Mouse (Mus musculus): ENCODE measurements at regions not wholly inside any gene's neighbourhood (a gene's known extent, or its start where the extent isn't known, plus 50 kb on each side); places are given as distances from the start of the nearest gene placed in this dataset.
"Not testable (repeated sequence)": the region's sequence is repeated elsewhere in the genome, so short reads cannot be mapped to it uniquely, and the experiment has no call there.

DNA sequence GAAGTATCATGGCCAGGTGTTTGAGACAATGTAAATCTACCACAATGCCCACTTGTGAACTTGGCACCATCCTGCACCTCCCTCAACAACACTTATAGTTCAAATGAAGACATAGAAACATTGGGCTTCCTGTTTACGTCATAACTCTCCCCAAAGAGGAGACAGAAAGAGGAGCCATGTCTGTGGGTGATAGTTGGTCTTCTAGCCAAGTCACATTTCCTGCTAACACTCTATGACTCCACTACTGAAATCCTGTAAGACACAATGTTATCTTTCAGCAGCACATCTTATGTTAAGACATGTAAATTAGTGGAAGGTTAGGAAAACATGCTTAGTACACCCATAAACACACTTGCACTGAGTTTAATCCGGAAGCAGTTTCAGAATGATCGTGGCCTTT, 451.4 kb downstream of the Dad1 start:
- peak; percentile 74 for DNase-seq (ENCODE audit: low spot score)

DNA sequence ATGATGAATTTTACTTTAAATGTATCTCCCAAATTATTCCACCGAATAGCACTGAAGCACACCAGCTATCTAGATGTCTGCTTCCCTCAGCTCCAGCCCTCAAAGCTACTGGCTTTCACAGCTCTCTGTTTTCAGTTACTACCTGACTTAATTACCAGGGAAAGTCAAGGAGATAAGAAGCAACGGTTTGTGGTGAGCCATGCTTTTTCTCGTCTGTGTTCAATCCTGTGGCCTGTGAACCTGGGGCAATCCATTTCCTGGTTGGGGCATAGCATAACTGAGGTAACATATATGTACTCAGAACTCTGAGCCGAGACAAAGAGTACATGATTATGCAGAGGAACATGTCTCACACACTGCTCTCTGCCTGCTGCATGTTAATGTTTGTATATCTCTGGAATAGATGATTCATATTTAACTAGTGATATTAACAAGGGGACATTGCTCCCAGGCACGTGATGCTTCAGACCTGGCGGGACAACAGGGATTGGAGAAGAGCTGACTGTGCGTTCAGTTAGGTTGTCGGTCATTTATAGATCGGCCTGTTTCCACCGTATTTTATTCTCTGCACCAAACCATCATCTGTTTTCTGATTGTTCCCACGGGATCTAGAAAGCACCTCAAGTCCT, 453.3 kb downstream of the Dad1 start:
- peak; percentile 63 for DNase-seq (ENCODE audit: low spot score)

DNA sequence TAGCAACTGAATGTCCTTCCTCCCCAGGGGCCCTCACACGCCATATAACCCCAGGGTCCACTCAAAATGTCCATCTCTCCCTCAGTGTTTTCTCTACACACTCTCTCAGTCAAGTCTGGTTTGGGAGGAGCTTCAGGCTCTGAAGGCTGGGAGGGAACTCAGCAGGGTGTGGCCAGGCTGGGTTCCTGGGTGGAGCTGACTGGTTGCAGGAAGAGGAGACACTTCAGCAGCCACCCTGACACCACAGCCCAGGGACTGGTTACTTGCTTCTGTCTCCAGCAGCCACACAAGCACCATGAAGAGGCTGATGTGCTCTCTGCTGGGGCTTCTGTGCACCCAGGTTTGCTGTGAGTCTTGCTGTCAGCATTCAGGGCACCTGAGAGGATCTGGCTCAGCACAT, 458.7 kb downstream of the Dad1 start:
- peak; percentile 75 for DNase-seq (ENCODE audit: low spot score)

DNA sequence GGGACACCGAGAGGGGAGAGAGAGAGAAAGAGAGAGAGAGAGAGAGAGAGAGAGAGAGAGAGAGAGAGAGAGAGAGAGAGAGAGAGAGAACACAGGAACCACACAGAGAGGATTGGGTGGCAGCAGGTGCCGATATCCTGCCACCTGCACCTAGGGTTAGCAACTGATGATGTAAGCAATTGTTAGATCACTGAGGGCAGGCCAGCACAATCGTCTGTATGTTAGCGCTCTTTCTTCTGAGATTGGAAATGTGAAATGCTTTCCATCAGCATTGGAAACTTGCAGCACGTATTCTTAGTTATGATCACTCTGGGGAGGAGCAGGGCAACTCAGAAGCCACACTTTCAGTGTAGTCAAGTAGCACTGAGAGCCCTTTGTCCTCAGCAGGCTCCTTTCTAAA, 459.4 kb downstream of the Dad1 start:
- DNase-seq (ENCODE audit: low spot score) = peak; percentile 83

DNA sequence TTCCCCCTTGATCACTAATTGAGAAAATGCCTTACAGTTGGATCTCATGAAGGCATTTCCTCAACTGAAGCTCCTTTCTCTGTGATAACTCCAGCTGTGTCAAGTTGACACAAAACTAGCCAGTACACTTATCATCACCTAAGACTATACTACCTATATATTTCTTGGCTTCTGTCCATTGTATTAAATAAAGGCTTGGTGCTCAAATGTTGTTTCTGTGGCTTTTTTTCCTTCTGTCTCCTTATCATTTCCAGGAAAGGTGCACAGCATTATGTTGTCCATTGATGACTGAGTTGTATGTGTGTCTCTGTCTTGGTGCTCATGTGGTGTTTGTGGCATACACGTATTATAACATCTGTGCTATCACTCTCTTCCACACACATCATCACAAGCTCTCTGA, 461.5 kb downstream of the Dad1 start:
- not testable (repeated sequence) for DNase-seq (ENCODE audit: low spot score)

DNA sequence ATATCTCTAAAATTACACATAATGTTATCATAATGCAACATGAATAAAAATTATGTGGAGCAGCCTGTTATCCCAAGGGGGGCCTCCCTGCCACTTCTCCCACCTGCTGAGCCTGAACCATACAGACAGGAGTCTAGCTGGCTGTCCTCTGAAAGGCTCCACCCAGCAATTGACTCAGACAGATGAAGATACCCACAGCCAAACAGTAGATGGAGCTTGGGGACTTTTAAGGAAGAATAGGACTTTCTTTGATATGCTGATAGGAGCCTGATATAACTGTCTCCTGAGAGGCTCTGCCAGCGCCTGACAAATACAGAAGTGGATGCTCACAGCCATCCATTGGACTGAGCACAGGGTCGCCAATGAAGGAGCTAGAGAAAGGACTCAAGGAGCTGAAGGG, 468.4 kb downstream of the Dad1 start:
- DNase-seq (ENCODE audit: low spot score) = not testable (repeated sequence)

DNA sequence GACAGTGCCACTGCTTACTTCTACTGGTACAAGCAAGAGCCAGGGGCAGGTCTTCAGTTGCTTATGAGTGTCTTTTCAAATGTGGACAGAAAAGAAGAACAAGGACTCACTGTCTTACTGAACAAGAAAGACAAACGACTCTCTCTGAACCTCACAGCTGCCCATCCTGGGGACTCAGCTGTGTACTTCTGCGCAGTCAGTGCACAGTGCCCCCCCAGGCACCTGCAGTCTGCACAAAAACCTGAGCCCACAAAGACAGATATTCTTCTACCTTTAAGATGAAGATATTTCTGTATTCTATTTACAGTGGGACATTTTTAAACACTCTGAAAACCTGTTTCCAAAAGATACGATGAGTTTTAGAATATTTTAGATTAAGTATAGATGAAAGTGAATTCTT, 476.5 kb downstream of the Dad1 start:
- DNase-seq (ENCODE audit: low spot score) = peak; percentile 62

DNA sequence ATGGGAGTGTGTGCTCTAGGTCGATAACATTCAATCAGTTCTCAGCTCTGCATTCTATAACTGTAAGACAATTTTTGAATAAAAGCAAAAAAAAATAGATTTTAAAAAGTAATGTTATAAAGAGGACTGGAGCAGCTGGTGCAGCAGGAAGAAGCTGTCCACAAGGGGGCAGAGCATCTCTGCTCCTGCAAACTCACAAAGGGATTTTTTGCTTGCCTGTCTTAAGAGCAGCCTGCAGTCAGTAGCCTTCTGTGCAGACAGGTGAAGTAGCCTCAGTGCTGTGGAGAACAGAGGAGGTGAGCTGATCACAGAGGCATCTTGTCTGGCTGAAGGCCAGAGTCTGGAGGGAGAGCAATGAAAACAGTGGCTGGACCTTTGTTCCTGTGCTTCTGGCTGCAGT, 477.2 kb downstream of the Dad1 start:
- peak; percentile 82 for DNase-seq (ENCODE audit: low spot score)

DNA sequence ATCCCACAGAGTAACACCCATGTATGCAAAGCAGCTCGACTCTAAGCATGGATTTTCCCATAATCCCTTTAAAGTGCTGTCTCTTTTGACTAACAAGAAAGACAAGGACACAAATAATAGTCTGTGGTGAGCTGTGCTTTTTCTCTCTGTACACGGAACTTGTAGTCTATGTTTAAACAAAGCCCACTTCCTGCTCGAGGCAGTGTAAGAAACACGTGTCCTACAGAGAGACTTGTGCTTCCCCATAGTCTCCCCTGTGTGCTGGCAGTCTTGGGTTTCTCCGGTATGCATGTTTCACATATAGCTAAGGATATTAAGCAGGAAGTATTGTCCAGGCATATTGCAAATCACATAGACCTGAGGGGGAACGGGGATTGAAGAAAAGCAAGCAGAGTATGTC, 487.4 kb downstream of the Dad1 start:
- DNase-seq (ENCODE audit: low spot score) = peak; percentile 55

DNA sequence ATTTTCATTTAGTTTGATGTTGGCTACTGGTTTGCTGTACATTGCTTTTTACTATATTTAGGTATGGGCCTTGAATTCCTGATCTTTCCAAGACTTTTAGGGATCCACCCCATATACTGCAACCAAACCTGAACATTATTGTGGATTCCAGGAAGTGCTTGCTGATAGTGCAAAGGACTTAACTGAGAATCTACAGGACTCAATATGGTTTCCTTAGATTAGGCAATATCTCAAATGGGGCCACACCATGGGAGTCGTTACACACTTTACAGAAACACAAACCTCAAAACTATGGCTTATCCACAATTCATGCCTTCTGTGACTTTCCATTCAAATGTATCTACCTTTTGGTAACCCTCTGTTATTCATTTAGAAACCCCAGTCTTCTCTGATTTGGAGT, 488.0 kb downstream of the Dad1 start:
- not testable (repeated sequence) for DNase-seq (ENCODE audit: low spot score)

DNA sequence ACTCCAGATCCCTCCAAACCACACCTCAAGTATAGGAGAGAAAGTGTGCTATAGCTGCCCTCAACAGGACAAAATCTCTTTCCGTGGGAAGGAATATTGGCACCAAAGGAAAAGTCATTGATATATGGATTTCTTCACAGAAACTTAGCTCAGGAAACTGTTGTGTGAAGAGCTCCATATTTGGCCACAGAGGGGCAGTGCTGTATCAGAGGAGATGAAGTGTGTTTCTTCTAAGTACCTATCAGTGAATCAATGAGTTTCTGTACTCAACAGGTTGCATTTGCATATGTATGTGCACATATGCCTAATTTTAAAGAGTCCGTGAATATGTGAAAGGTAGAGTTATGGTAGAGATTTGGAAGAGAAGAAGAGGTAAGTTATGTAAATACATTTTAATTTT, 493.3 kb downstream of the Dad1 start:
- peak; percentile 7 for DNase-seq (ENCODE audit: low spot score)

DNA sequence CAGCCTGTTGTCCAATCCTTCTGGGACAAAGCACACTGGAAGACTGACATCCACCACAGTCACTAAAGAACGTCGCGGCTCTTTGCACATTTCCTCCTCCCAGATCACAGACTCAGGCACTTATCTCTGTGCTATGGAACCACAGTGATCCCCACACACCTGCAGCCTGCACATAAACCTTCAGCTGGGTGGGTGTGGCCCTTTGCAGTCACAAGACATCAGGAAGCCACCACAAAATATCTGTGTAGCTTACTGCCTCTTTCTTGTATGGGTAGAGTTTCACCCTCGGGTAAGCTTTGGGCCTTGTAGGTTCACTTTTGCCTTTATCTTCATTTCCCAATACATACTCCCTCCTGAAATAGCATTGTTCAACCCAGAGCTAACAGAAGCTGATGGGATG, 496.1 kb downstream of the Dad1 start:
- peak; percentile 71 for DNase-seq (ENCODE audit: low spot score)

DNA sequence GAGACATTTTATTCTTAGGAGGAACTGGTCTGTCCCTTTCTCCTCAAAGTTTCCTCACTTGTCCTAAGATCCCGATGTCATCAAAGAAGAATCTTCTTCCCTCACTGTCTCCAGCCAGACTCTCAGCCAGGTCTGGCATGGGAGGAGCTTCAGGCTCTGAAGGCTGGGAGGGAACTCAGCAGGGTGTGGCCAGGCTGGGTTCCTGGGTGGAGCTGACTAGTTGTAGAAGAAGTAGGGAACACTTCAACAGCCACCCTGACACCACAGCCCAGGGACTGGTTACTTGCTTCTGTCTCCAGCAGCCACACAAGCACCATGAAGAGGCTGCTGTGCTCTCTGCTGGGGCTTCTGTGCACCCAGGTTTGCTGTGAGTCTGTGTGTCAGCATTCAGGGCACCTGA, 496.8 kb downstream of the Dad1 start:
- DNase-seq (ENCODE audit: low spot score) = not testable (repeated sequence)

DNA sequence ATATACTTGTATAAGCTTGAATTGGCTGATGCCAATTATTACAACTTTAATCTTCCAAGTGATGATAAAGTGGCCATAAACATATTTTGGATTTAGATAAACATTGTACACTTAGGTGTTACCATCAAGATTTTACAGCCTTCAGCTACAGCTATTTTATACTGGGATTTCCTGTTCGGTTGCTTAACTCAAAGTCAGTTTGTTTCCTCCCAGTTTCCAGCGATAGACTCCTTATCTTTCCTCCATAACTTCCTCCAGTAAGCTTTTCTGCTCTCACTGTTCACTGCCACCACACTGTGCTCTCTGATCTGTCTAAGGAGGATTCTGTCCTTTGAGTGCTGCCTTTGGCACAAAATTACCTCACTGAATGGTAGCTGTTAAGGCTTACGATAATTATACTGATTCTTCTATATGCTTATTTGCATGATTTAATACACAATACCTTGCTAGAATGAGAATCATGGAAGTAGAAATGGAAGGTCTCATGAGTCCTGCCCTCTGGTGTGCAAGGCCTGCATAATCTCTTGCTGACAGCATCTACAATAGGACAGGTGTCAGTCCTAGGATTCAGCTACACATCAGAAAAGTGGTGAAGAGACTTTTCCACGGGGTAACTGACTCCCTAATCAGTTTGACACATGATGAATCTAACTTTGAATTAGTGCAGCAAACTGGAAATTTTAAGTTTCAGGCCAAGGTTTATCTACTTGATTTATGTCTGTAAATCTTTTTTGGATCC, 503.0 kb downstream of the Dad1 start:
- no peak for DNase-seq (ENCODE audit: low spot score)

DNA sequence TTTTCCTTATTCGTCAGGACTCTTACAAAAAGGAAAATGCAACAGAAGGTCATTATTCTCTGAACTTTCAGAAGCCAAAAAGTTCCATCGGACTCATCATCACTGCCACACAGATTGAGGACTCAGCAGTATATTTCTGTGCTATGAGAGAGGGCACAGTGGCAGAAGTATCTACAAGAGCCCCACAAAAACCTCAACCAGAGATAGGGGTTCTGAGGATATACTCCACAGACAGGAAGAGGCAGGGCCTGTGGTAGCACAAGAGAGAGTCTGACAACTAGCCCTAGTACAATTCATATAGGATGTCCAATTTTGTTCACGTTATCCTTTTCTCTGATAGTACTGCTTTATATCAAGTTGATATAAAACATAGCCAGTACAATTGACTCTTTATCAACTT, 510.4 kb downstream of the Dad1 start:
- not testable (repeated sequence) for DNase-seq (ENCODE audit: low spot score)

DNA sequence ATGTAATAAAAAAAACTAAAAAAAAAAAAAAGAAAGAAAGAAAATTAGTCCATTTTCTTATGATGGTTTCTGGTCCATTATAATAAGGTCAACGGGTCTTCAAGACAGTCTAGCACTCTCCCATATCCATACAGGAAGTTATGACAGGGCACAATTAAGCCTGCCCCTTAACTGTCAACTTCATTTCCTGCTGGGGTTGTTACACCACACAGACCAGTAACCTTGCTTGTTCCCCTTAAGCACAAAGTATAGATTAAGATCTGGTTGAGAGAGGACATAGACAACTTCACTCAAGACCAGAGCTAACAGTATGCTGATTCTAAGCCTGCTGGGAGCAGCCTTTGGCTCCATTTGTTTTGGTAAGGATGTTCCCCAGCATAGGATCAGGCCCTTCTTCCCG, 511.0 kb downstream of the Dad1 start:
- DNase-seq (ENCODE audit: low spot score) = peak; percentile 48

DNA sequence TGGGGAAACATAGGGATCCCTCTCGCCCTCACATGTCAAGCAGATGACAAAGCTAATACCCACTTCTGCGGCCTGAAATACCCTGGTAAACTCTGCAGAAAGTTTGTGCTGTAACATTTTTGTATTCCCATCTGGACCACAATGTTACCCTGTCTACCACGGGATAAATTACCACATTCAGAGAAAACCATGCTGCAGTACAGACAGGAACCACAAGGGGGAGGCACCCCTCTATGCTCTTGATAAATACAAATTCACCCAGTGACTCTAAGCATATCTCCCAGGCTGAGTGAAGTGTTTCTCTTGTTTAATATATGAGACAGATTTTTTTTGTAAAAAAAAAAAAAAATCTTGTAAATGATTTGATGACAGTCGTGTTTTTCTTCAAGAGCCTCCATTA, 512.7 kb downstream of the Dad1 start:
- peak; percentile 71 for DNase-seq (ENCODE audit: low spot score)

DNA sequence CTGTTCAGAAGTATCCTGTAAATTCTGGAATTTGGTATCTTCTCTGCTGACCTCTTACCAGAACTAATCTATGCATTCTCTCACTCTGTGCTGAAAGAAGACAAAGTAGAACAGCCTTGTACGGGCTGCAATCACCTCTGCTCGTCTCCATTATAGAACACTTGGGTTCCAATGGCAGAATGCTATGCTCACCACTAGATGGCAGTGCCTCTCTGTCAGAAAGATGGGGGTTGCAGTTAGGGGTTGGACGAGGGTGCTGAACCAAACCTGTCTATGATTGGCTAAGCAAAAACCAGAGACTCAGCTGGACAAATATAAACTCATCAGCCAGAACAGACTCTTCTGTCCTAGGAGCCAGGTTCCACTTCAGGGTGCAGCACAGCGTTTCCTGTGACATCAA, 515.9 kb downstream of the Dad1 start:
- peak; percentile 52 for DNase-seq (ENCODE audit: low spot score)

DNA sequence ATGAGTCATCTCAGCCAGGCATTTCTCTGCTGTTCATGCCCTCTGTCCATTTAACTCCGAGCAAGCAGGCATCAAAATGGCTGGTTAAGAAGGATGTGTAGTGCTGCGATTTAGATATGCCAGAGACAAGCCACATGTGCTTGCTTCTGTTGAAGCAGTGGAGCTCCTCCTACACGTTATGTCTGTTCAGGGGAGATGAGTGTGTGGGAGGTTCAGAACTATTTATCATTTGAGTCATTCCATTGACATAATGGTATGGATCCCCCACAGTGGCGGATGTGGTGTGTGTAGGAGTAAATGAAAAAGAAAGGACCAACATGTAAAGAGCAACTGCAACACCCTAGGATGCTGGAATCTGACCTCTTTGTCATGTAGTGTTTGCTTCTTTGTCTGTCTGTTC, 517.6 kb downstream of the Dad1 start:
- not testable (repeated sequence) for DNase-seq (ENCODE audit: low spot score)

DNA sequence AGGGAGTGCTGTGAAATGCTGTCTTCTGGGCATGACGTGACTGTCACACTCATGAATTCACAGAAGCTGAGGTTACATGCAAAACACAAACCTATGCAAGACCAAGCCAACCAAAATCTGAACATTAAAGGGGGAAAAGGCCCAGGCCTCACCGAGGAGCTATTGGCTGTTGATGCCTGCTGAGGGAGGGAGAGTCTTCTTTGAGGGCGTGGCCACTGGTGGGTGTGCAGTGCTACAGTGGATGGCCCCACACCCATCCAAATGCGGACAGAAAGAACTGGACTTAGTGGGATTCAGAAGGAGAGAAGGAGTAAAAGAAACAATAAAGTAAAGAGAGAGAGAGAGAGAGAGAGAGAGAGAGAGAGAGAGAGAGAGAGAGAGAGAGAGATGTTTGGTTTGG, 522.3 kb downstream of the Dad1 start:
- DNase-seq (ENCODE audit: low spot score) = not testable (repeated sequence)

DNA sequence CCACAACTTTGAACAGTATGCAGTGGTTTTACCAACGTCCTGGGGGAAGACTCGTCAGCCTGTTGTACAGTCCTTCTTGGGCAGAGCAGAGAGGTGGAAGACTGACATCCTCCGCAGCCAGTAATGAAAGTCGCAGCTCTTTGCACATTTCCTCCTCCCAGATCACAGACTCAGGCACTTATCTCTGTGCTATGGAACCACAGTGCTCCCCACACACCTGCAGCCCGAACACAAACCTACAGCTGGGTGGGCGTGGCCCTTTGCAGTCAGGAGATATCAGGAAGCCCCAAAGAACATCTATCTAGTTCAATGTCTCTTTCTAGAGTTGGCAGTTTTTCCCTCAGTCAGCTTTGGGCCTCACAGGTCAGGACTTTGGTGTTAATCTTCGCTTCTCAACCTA, 524.0 kb downstream of the Dad1 start:
- DNase-seq (ENCODE audit: low spot score) = not testable (repeated sequence)

DNA sequence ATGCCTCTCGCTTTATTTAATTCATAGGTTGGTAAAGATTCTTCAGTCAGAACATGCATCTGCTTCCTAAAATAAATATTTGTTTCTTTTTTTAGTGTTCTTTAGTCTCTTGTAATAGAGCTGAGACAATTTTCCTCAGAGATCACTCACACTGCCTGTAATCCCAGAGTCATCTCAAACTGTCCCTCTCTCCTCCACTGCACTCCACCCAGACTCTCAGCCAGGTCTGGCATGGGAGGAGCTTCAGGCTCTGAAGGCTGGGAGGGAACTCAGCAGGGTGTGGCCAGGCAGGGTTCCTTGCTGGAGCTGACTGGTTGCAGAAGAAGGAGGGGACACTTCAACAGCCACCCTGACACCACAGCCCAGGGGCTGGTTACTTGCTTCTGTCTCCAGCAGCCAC, 524.8 kb downstream of the Dad1 start:
- not testable (repeated sequence) for DNase-seq (ENCODE audit: low spot score)

DNA sequence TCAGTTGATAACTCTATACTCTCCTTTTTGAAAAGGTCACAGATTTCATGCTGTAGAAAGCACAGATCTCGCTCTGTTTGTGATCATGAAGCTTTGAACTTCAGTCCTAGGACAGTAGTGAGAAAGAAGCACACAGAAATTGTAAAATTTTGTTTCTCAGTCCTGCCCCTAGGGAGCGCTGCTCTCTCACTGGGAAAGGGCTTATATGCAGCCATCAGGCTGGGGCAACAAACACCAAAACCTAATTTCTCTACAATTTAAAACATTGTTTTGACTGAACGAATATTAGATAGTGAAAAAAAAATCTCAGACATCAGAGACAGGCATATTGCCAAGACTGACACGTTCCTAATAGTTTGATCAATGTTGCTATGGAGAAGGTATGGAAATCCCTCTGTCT, 527.0 kb downstream of the Dad1 start:
- DNase-seq (ENCODE audit: low spot score) = not testable (repeated sequence)

All from thymus, postnatal 0 days (tissue).